Mouse (Mus musculus) thymus, postnatal 4 days (tissue): ENCODE data around the gene Ccdc33.
A peak's percentile ranks its signal among the peaks of the same experiment; 100 is the strongest.

Source experiments
- DNase-seq: peaks from one replicate; pipeline ENCODE4 v3.0.0; 2021

Gene Ccdc33

DNA sequence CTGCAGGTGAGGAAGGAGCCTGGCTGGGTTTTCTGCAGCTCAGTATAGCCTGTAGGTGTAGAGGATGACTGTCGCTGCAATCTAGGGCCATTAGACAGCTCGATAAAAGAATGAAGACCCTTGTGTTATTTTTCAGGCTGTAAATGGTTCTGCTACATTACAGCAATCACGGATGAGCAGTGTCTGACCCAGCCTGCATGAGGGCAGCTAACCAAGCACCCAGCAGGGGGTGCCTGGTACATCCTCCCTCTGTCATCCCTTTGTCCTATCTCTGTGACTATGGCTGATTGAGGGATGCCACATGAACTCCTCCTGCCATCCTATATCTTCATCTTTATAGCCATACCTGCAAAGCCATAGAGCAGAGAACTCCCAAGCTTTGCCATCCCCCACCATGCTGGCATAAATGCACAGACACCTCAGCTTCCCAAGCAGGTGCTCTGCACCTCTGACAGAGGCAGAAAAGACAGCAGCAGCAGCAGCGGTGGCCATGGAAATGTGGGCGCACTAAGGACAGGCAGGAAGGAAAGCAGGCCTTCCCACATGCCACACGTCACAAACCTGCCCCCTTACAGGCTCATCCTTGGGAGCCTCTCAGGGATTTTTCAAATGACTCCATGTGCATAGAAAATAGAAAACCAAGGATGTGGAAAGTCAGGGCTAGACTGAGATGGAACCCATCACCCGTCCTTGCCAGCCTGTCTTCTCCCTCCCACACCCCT lies 31.2 kb downstream of the Ccdc33 start:
- DNase-seq, result peak; percentile 22

DNA sequence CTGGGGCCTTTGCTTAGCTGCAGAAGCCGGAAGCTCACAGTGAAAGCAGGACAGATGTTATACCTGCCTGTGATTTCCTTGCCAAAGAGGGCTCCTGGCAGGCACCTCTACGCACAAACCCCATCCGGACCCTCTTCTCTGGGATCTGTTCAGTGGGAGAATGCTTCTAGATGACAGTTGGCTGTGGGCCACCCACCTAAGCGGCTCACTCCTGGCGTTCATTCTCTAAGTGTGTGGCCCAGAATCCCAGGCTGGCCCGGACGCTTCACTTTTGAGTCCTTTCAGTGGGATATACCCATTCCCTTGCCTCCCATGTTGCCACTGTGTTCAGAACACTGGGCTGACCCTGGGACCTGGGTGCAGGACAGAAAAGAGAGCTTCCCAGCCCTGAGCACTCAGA lies 31.8 kb downstream of the Ccdc33 start:
- no peak for DNase-seq

DNA sequence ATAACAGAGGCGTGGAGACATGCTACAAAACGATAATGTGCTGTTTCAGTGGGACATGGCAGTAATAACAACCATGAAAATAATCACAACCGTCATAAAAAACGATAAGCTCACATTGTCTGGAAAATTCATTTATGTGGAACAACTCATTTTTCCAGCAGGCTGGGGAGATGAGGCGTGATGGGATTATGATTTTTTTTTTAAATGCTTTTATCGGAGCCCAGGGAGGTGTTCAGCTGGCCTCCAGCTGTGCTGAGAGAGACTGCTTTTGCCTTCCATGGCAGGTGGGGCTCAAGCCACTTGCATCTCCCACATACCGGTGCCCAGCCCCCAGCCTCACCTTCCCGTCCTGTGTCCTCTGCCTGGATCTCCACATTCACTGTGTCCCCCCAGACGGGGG lies 32.4 kb downstream of the Ccdc33 start:
- no peak for DNase-seq

DNA sequence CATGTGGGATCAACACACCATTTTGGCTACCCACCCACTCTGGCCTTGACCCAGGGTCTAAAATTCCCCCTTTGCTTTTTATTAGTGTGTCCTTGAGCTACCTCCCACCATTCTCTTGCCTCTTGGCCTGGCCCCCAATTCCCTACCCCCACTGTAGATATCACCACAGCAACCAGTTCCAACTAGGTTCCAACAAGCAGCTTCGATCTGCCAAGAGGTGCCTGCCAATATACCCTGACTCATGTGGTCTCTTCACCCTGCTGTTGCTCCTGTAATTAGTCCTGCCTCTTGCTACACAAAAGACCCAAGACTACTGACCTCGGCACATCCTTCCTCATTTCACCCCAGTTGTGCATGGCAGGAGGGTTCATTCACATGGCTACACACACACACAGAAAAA lies 33.5 kb downstream of the Ccdc33 start:
- DNase-seq, result no peak

DNA sequence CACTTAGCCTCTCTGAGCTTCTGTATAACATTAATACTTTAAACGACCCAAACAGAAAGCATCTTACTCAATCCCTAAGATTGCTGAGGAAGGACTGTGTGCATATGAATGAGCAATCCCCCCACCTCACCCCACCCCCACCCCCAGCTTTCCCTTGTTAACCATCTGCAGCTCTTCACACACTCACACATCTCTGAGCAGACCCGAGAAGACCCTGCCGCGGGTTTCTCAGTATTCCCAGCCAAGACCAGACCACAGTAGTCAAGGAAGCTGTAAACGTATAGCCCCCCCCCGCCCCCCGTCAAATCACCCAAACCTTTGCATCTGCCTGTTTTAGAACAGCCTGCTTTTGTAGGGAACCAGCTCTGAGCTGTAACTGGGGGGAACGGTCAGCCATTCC lies 34.0 kb downstream of the Ccdc33 start:
- DNase-seq, result no peak

DNA sequence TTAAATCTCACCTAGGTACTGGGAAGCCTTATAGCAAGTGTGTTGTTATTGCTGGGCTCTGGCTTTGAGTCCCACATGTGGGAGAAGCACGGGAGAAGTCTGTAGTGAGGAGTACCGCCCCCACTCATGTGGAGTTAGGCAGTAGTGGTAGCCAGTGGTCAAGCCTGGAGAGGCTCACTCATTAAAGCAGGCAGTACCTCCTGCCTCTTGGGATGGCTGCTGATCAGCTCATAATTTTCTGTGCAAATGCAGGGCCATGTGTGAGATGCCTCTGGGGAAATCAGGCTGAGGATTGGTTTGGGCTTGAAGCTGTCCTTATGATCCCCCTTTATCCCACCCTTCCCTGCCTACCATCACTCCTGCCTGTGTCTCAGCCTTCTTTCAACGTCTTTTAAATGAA lies 44.1 kb downstream of the Ccdc33 start:
- no peak for DNase-seq

DNA sequence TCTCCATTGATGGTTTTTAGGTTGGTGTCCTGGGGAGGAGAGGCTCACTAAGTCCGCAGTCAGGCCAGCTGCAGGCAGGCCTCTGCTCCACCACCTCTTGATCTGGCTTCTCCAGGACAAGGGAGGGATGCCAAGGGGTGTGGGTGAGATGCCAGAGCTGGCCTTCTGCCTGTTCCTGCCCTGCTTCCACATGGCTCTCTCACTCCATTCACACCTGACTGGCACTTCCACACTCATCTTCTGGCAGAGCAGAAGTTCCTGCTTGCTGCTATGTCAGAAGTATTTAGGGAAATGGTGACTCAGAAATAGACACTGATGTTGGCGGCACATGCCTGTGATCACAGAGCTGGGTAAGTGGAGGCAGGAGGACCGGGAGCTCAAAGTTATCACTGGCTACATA lies 51.1 kb downstream of the Ccdc33 start:
- no peak for DNase-seq

DNA sequence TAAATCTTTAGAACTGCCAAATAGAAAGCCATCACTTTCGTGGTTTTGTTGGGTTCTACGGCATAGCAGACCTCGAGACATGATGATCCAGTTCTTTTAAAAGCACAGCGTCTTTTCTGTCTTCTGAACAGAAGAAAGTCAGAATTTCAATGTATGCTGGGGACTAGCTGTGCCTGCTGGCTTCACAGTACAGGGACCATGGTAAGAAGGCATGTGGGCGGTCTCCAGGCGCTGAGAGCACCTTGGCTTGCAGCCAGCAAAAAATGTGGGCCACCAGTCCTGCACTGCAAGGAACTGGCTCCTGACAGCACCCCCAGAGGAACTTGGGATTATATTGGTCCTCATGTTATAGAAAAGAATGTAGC lies 51.9 kb downstream of the Ccdc33 start:
- DNase-seq, result no peak

DNA sequence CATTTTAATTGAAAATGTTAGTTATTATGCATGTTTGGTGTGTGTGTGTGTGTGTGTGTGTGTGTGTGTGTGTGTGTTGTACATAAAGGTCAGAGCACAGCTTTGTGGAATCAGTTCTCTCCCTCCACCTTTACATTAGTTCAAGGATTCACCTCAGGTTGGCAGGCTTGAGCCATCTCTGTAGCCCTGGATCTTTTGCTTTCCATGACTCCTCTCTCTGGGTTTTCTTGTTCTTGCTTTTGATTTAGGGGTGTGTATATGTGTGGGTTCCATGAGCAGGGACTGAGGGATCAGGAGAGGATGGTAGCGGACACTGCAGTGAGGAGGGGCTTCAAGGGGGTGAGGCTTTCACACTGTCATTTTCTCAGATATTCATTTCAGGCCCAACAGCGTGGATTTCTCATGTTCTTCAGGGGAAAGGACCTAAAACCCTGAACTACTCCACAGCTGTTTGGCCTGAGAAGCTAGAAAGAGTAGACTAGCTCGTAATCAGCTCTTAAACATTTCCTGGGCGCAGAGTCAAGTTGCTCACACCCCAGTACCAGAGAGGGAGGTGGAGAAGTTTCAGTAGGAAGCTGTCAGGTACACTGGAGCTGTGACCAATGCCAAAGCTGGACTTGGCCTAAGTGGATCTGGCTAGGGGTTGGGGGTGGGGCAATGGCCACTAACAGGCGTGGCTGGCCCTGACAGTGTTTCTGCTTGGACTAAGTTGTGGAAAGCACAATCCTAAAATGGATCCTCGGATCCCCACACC lies 52.5 kb downstream of the Ccdc33 start:
- DNase-seq, result no peak

DNA sequence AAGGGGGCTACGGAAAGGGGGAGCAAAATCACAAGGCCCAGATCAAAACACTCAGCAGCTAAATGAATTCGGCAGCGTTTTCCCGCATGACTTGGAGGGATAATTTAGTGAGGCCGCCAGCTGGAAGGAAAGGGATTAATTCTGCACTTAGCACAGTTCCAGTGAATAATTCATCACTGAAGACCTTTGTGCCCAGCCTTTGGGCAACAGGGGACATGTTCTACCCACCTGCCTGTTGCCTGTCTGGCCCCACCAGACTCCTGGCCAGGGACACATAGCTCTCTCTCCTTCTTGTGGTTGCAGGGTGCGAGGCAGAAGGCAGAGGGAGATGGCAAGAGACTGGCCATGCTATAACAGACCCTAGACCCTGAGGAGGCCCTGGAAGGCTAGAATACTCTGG lies 53.1 kb downstream of the Ccdc33 start:
- DNase-seq, result no peak

DNA sequence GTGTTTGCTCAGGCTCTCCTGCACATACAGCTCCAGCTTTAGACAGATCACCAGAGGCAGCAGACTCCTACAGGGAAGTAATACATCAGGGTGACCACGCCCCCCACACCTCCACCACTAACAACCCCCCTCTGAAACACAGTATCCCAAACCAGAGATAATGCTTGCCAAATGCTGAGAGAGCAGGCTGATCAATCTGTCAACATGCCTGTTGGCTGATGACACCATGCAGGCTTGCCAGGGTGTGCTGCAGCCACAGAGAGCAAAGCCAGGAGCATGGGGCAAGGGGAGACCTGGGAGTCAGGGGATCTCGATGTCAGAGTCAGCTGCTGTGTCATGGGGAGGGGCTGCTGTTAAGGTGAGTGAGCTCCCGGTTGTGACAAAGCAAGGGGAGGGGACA lies 55.1 kb downstream of the Ccdc33 start, which contains the start of gene Stra6:
TSS of gene Stra6 (plus strand) at position 258 of the 400 bp plus-strand sequence.
- no peak for DNase-seq

DNA sequence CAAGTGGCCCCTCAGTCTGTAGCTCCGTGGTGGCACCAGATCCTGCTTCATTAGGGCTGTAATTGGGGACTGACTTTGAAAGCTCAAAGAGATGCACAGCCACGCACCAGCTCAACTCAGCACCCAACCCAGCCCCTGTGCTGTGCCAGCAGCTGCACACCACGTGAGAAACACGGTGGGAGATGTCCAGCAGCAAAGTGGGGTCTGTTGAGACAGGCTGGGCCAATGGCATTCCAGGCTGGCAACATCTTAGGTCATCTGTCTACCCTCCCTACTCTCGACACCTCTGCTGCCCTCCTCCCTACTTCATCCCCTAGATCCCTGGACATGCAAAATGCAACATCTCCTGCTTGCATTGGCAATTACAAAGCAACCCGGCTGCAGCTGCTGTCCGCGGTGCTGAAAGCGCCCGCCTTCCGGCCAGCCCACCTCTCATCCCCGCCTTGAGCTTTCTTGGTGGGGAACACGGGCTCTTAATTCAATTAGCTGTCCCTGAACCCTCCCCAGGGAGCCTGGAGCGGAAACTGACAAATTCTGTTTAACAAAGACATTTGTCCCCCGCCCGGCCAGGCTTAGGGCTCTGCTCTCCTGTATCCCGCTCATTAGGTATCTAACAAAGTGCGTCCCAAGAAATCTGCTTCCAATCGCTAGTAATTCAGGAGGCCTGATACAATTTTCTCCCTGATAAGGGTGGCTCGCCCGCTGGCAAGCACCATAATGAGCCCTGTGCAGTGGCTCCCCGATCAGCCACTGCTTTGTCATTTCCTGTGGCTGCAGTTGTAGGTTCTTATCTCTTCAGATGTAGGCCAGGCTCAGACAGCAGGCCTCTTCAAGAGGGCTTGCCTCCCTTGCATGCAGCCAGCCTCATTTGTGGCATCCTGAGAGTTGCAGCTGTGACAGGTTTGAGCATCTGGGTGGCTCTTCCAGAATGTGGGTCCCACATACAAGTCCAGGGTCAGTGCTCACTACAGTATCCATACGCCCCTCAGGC lies 57.7 kb downstream of the Ccdc33 start:
- DNase-seq, result peak; percentile 87

DNA sequence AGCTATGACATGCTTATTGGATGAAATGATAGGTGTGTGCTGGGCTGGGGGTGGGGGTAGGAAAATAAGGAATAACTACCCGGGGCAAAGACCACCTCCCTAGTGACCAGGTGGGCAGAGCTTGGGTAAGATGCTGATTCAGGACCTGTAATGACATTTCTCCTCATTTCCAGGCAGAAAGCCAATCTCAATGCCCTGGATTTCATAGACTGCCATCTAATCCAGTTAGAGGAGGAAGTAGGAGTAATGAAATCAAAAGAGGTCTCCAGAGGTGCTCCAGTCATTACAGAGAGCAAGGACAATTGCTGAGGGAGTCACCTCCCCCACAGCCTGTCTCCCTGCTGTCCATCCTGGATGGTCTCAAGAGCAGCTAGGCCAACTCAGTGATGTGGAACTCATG lies 58.7 kb downstream of the Ccdc33 start:
- no peak for DNase-seq

DNA sequence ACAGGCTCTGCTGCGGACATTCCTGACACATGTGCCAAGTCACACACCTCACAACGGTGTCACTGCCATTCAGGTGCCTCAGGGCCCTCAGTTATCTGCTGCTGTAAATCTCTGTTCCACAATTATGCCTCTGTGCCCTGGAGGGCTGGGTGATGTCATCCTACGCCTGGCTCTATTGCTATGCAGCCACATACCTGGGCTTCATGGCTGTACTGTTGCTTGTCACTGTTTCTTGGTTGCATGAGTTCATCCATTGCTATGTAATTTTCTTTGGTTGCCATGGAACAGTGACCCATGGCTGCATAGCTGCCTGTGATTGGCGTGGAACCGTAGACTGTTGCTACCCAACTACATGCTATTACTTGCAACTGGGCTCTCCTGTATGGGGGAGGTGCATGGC lies 63.0 kb downstream of the Ccdc33 start:
- no peak for DNase-seq

DNA sequence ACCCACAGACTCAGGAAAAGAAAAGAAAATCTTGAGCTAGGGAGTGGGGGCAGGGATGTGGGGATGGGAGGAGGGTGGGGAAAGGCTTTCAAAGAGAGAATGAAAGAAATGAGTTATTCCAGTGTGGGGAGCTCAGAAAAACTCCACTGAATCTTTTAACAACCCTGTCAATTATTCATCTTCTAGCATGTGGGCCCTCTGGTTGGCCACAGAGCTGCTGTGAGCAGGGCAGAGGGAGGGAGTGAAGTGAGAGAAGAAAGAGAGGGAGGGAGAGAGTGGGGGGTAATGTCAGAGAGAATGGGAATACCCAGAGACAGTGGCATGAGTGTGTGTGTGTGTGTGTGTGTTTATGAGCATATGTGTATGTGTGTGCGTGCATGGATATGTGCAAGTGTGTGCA lies 64.6 kb downstream of the Ccdc33 start:
- no peak for DNase-seq

DNA sequence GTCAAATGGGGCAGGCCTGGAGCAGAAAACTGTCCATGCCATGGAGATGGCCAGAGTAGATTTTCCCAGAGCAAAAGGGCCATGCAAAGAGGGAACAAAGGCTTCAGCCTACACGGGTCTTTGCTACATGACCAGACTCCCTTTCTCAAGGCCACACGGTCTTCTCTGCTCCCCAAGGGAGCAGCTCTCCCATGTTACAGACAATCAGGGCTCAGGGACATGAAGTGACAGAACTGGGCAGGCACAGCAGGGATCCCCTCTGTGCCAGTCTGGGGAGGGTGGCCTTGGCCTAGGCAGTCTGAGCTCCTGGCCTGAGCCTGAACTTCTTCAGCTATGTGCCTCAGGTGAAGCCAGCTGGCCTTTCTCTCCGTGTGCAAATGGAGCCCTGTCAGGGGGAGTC lies 65.1 kb downstream of the Ccdc33 start:
- no peak for DNase-seq

DNA sequence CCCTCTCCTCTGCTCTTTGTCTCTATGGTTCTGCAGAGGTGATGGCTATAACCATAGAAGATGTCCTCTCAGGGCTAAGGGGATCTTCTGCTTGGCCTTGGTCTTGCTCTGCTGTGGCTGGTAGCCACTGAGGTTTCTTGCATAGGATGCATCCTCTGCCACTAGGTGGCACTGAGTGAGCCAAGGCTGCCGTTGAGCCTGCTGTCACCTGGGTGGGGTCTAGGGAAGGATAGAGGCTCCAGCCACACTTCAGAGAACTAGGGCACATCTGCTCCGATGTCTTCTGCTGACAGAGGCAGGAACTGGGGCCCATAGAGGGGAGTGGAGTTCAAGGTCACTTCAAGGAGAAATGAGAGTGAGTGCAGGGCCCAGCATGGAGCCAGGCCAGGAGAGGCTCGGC lies 65.5 kb downstream of the Ccdc33 start:
- DNase-seq, result peak; percentile 88

DNA sequence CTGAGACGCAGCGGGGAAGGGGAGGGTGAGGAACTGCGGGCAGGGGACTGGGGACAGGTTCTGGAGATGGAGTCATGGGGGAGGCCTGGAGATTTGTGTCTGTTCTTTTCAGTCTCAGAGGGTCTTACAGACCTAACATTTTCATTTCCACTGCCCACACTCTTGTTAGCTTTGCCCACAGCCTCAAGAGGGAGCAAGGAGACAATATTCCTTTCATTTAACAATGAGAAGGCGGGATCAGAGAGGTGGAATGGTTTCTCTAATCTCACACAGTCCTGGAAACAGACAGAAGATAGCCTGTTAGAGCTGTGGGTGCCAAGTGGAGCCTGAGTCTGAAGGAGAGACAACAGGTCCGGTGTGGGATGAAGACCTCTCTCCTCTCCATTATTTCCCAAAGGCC lies 66.7 kb downstream of the Ccdc33 start:
- no peak for DNase-seq

DNA sequence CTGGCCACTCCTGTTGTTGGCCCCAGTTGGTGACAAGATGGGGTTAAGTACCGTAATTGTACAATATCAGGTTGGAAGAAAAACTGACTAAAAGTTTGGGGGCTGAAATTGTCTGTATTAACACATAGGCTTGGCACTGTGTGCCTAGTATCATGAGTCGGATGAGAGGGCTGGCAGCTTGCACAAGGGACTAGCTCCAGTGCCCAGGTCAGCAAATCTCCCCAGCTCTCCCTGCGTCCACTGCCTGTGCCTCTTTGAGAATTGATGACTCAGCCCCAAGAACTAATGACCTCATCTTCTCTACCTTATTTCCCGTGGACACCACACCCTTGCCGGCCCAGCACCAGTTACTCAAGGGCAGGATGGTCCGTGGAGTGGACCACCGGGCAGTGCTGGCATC lies 68.8 kb downstream of the Ccdc33 start:
- DNase-seq, result no peak

DNA sequence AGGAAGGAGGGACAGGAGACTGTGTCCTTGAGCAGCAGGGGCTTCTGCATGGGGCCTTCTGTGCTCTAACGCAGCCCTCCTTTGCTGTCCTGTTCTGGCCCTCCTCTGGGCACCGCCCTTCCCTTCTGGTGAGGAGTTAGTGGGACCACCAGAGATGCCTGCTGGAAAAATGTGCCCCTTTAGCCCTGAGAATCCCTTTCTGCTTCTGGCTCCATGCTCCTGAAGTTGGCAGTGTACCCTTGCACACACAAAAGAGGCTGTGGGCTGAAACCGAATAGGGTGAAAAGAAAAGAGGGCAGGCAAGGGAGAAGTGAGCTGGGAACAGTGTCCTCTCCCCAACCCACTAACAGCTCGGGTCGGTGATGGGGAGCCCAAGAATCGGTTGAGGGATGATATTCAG lies 69.4 kb downstream of the Ccdc33 start:
- DNase-seq, result no peak

DNA sequence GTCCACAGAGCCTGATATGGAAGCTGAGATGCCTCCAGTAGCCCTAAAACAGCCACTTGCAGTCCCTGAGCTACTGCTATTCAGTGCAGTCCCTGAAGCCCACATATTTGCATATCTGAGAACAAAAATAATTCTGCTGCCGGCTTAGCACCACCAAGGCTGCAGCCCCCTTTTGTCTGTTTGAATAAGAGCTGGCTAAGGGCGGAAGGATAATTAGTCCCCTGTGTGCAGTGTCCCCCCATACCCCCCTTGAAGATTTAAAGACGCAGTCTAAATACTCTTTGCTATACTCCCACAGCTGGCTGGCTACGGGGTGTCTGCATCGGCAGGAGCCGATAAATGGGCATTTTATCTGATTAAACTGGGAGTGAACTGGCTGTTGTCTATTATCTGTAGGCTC lies 70.0 kb downstream of the Ccdc33 start:
- no peak for DNase-seq

DNA sequence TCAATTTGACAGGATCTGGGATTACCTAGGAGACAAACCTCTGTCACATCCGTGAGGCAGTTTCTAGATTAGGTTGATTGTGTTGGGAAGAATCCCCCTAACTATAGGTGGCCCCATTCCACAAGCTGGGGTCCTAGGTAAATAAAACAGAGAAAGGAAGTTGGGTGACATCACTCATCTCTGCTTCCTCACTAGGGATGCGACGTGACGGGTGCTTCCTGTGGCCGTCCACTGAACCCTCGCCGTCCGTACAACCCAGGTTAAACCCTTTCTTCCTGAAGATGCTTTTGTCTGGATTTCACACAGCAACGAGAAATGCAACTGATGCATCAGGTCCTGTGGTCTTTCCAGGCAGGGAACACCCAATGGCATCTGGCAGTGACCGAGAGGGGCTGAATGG lies 71.6 kb downstream of the Ccdc33 start:
- no peak for DNase-seq

DNA sequence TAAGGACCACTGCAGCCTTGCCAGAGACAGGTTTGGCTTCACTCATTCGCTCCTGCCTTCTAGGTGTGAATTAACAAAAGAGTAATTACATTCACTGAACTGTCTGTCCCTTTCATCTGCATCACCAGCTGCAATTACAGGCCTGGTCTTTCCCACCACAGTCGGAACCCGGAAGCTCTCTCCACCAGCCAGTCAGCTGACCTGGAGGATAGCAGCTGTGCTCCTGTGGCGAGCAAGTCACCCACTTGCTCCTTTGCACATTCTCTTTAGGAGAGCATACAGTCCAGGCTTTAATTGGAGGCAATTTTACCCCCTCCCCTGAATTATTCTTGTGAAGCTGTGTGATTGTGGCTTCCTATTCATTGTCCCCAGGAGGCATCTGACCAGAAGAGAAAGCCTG lies 73.0 kb downstream of the Ccdc33 start:
- DNase-seq, result no peak

DNA sequence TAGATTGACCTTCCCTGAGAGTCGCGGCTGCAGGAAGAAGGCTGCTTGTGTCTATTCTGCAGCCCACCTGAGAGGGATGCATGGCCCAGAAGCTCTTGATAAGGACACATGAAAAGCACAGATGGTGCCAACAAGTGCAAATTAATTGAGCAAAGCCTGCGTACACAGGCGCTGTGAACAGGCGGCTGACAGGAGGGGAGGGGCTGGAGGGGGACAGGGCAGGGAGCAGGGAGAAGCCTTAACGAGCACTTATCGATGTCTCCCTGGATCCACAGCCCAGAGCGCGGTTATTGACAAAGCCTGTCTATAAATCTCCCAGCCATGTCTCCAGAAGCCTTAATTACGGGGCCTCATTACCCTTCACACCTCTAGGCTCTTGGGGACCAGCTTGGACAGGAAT lies 73.8 kb downstream of the Ccdc33 start:
- DNase-seq, result no peak
